9 mouse cellular contexts compared by ENCODE assay signal in the genomic region with DNA sequence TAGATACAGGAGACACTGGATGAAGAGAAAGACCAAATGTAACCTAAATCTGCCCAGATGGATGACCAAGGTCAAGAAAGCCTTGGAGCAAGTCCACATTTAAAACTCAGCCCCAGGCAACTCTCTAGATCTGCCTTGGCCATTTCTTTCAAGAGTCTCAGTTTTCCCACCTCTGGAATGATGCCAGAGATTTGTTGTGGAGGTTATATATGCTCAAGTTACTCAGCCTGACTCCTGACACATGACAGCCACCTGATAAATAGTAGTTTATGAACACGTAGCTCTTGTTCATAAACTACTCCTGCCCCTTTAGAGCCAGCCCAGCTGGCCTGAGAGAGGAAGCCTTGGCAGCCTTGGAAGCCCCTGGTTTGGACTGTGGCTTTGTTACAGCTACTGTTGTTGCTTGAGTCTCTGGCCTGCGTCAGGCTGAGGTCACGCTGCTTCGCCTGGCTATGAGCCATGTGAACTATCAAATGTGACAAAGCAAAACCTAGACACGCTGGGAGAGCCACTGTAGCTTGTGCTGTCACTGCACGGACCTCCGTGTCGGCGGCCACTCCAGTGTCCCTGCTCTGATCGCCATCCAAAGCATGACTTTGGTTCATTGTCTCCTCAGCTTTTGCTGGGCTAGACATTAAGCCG.
A peak's percentile ranks its signal among the peaks of the same experiment; 100 is the strongest.
DNase-seq lines count a peak whose midpoint lies in the region; ATAC-seq lines count a peak whose summit lies in the region.
"Had no signal": no experiment of that assay in that cellular context is flagged by ENCODE, and none has a peak within 500 bp of the region (broad histone marks: within the 10 kb centered on the region; RNA-seq: fewer than 3 reads in every experiment).

No protein-coding gene starts in this region.

- no peaks in the 10 kb centered on the region for H3K27me3 ChIP-seq in intestine, embryonic 14.5 days (replicated peaks; ENCODE audit: control insufficient read depth, insufficient read depth, low read length)
- H3K27me3 ChIP-seq in intestine, embryonic 16.5 days (replicated peaks; ENCODE audit: control insufficient read depth, insufficient read depth, low read length): no peaks in the 10 kb centered on the region
- H3K27me3 ChIP-seq in forebrain, embryonic 14.5 days (replicated peaks; ENCODE audit: control insufficient read depth, insufficient read depth, low read length): no peaks in the 10 kb centered on the region
- no peaks in the 10 kb centered on the region for H3K27me3 ChIP-seq in hindbrain, embryonic 12.5 days
- no peaks in the 10 kb centered on the region for H3K27me3 ChIP-seq in neural tube, embryonic 15.5 days (replicated peaks)

- no peaks in the 10 kb centered on the region for H3K9me3 ChIP-seq in intestine, embryonic 14.5 days (ENCODE audit: control insufficient read depth, low read length)
- H3K9me3 ChIP-seq in intestine, embryonic 16.5 days (ENCODE audit: control insufficient read depth, low read length): no peaks in the 10 kb centered on the region
- no peaks in the 10 kb centered on the region for H3K9me3 ChIP-seq in forebrain, embryonic 14.5 days (replicated peaks; ENCODE audit: control insufficient read depth, low read length)
- H3K9me3 ChIP-seq in hindbrain, embryonic 12.5 days (replicated peaks): no peaks in the 10 kb centered on the region
- H3K9me3 ChIP-seq in neural tube, embryonic 15.5 days (replicated peaks): no peaks in the 10 kb centered on the region
- H3K9me3 ChIP-seq: limb, embryonic 12.5 days had no signal

- no peak for DNase-seq in intestine, embryonic 14.5 days (ENCODE audit: low spot score)
- DNase-seq in adrenal gland, adult 2 months: peak; percentile 91
- peak; percentile 63 for DNase-seq in forebrain, embryonic 14.5 days (ENCODE audit: low spot score)
- peak; percentile 62 to 78 for DNase-seq in lung, adult 18-20 months
- DNase-seq in left cerebral cortex, adult 18-20 months (ENCODE audit: low spot score in 2 of 2): no peak

- peaks cover 33% of the 10 kb centered on the region for H3K4me1 ChIP-seq in intestine, embryonic 14.5 days (replicated peaks; ENCODE audit: control insufficient read depth, insufficient read depth, low read length)
- peaks cover 28% of the 10 kb centered on the region for H3K4me1 ChIP-seq in intestine, embryonic 16.5 days (ENCODE audit: control insufficient read depth, insufficient read depth, low read length)
- H3K4me1 ChIP-seq in forebrain, embryonic 14.5 days (ENCODE audit: control insufficient read depth, insufficient read depth, low read length): peaks cover 60% of the 10 kb centered on the region
- peaks cover 62% of the 10 kb centered on the region for H3K4me1 ChIP-seq in hindbrain, embryonic 12.5 days
- peaks cover 70% of the 10 kb centered on the region for H3K4me1 ChIP-seq in neural tube, embryonic 15.5 days

- 58% methylated on average over 11 of the region's 11 CpGs for WGBS in intestine, embryonic 14.5 days
- WGBS in intestine, embryonic 16.5 days: 51% methylated on average over 11 of the region's 11 CpGs
- WGBS in forebrain, embryonic 14.5 days: 39% methylated on average over 11 of the region's 11 CpGs
- 57% methylated on average over 11 of the region's 11 CpGs for WGBS in hindbrain, embryonic 12.5 days
- 30% methylated on average over 11 of the region's 11 CpGs for WGBS in neural tube, embryonic 15.5 days

- no peak overlapping the region for H3K4me2 ChIP-seq in intestine, embryonic 14.5 days (ENCODE audit: low read length)
- H3K4me2 ChIP-seq in intestine, embryonic 16.5 days (ENCODE audit: low read depth, low read length): no peak overlapping the region
- 0 out of 2 replicates have a peak overlapping the region, but pooled peaks have one; percentile 7 for H3K4me2 ChIP-seq in forebrain, embryonic 14.5 days (ENCODE audit: low read length)
- H3K4me2 ChIP-seq in hindbrain, embryonic 12.5 days (replicated peaks): no peak overlapping the region
- peak overlapping the region; percentile 17; the same call in 1 of the 2 replicates for H3K4me2 ChIP-seq in neural tube, embryonic 15.5 days
- H3K4me2 ChIP-seq: limb, embryonic 12.5 days had no signal

- H3K36me3 ChIP-seq in intestine, embryonic 14.5 days (ENCODE audit: control insufficient read depth, insufficient read depth, low read length): no peaks in the 10 kb centered on the region
- H3K36me3 ChIP-seq in intestine, embryonic 16.5 days (ENCODE audit: control insufficient read depth, insufficient read depth, low read length): no peaks in the 10 kb centered on the region
- no peaks in the 10 kb centered on the region for H3K36me3 ChIP-seq in forebrain, embryonic 14.5 days (ENCODE audit: control insufficient read depth, insufficient read depth, low read length)
- no peaks in the 10 kb centered on the region for H3K36me3 ChIP-seq in hindbrain, embryonic 12.5 days
- H3K36me3 ChIP-seq in neural tube, embryonic 15.5 days: no peaks in the 10 kb centered on the region
- H3K36me3 ChIP-seq: limb, embryonic 12.5 days had no signal

- no peak overlapping the region for H3K4me3 ChIP-seq in intestine, embryonic 14.5 days (ENCODE audit: low read depth, low read length)
- H3K4me3 ChIP-seq in intestine, embryonic 16.5 days (ENCODE audit: low read length): no peak overlapping the region
- no peak overlapping the region for H3K4me3 ChIP-seq in forebrain, embryonic 14.5 days (ENCODE audit: low read depth, low read length)
- no peak overlapping the region for H3K4me3 ChIP-seq in hindbrain, embryonic 12.5 days
- H3K4me3 ChIP-seq in neural tube, embryonic 15.5 days (replicated peaks): no peak overlapping the region
- H3K4me3 ChIP-seq: limb, embryonic 12.5 days had no signal

- ATAC-seq in intestine, embryonic 14.5 days (replicated peaks; ENCODE audit: low FRiP score, low TSS enrichment, low read depth): no peak
- ATAC-seq in intestine, embryonic 16.5 days: no peak
- peak; percentile 7; the same call in 1 of the 2 replicates for ATAC-seq in forebrain, embryonic 14.5 days
- ATAC-seq in hindbrain, embryonic 12.5 days (ENCODE audit: low FRiP score): 0 out of 2 replicates have a peak, but pooled peaks have one; percentile 38
- ATAC-seq in neural tube, embryonic 15.5 days (ENCODE audit: low FRiP score): no peak

- no peak overlapping the region for H3K9ac ChIP-seq in intestine, embryonic 14.5 days (ENCODE audit: low read length)
- H3K9ac ChIP-seq in intestine, embryonic 16.5 days (ENCODE audit: low read depth, low read length): no peak overlapping the region
- H3K9ac ChIP-seq in forebrain, embryonic 14.5 days (ENCODE audit: low read length): 0 out of 2 replicates have a peak overlapping the region, but pooled peaks have one; percentile 17
- H3K9ac ChIP-seq in hindbrain, embryonic 12.5 days: 0 out of 2 replicates have a peak overlapping the region, but pooled peaks have one; percentile 6
- no peak overlapping the region for H3K9ac ChIP-seq in neural tube, embryonic 15.5 days (replicated peaks)
- H3K9ac ChIP-seq: limb, embryonic 12.5 days had no signal

- 0 out of 2 replicates have a peak overlapping the region, but pooled peaks have one; percentile 3 for H3K27ac ChIP-seq in intestine, embryonic 14.5 days (ENCODE audit: low read depth)
- H3K27ac ChIP-seq in intestine, embryonic 16.5 days (ENCODE audit: low read length): no peak overlapping the region
- peak overlapping the region; percentile 55; the same call in 1 of the 2 replicates for H3K27ac ChIP-seq in forebrain, embryonic 14.5 days (ENCODE audit: low read depth, low read length)
- peak overlapping the region; percentile 49; the same call in 1 of the 2 replicates for H3K27ac ChIP-seq in hindbrain, embryonic 12.5 days
- H3K27ac ChIP-seq in neural tube, embryonic 15.5 days (replicated peaks): peak overlapping the region; percentile 67
- H3K27ac ChIP-seq: limb, embryonic 12.5 days had no signal

Comparison
In these comparisons a context has a peak if more than half of its experiments do, and no peak if none do; other contexts are left out.
1. ATAC-seq: peak in forebrain, embryonic 14.5 days (single experiment) and hindbrain, embryonic 12.5 days (single experiment); none in intestine, embryonic 14.5 days (single experiment), intestine, embryonic 16.5 days (single experiment) and neural tube, embryonic 15.5 days (single experiment).
2. DNase-seq: peak in adrenal gland, adult 2 months (single experiment), forebrain, embryonic 14.5 days (single experiment) and lung, adult 18-20 months (2 of 2); none in intestine, embryonic 14.5 days (single experiment) and left cerebral cortex, adult 18-20 months (0 of 2).
3. H3K4me2 ChIP-seq: peak in forebrain, embryonic 14.5 days (single experiment) and neural tube, embryonic 15.5 days (single experiment); none in intestine, embryonic 14.5 days (single experiment), intestine, embryonic 16.5 days (single experiment) and hindbrain, embryonic 12.5 days (single experiment).
4. H3K9ac ChIP-seq: peak in forebrain, embryonic 14.5 days (single experiment) and hindbrain, embryonic 12.5 days (single experiment); none in intestine, embryonic 14.5 days (single experiment), intestine, embryonic 16.5 days (single experiment) and neural tube, embryonic 15.5 days (single experiment).